Mouse (Mus musculus) heart, postnatal 14 days (tissue): ENCODE measurements at regions not wholly inside any gene's neighbourhood (a gene's known extent, or its start where the extent isn't known, plus 50 kb on each side); places are given as distances from the start of the nearest gene placed in this dataset.

Experiments used
- DNase-seq, 2 experiments: peaks; one replicate each; pipeline ENCODE4 v3.0.0; 2021 to 2022
- intact Hi-C: fragments of 180-260 bp; cut with DNase I; formaldehyde crosslinking; loops from one replicate; pipeline ENCODE4 v1.15.1; 2025

- DNase-seq, result peak; percentile 30 to 60
- intact Hi-C loops, result loop anchor here (2.0 to 5.0 kb wide), 3 partner anchors 1667 to 1812 kb away; no protein-coding TSS in a partner anchor
Measured at GRCm38 (mm10) chr17:81189996-81190395, 125.1 kb upstream of the Thumpd2 start.

- intact Hi-C loops, result no loop called here
- no peak for DNase-seq
Measured at GRCm38 (mm10) chr17:81185685-81186084, 120.8 kb upstream of the Thumpd2 start.

- intact Hi-C loops, result no loop called here
- DNase-seq, result no peak
Measured at GRCm38 (mm10) chr17:81180813-81181424, 116.0 kb upstream of the Thumpd2 start.

GRCm38 (mm10) chr17:81176306-81176705 is 111.4 kb upstream of the Thumpd2 start:
- intact Hi-C loops, result no loop called here
- no peak for DNase-seq

GRCm38 (mm10) chr17:81175877-81176276 is 111.0 kb upstream of the Thumpd2 start:
- intact Hi-C loops, result no loop called here
- no peak for DNase-seq

- no peak for DNase-seq
- intact Hi-C loops, result no loop called here
Measured at GRCm38 (mm10) chr17:81172943-81173342, 108.1 kb upstream of the Thumpd2 start.

GRCm38 (mm10) chr17:81169118-81169517 is 104.2 kb upstream of the Thumpd2 start:
- no peak for DNase-seq
- intact Hi-C loops, result no loop called here

GRCm38 (mm10) chr17:81150730-81151129 is 85.8 kb upstream of the Thumpd2 start:
- intact Hi-C loops, result no loop called here
- no peak for DNase-seq

GRCm38 (mm10) chr17:81134702-81135101 is 69.8 kb upstream of the Thumpd2 start:
- intact Hi-C loops, result no loop called here
- DNase-seq, result no peak

- peak in 1 of 2 experiments; percentile 4 for DNase-seq
- intact Hi-C loops, result no loop called here
Measured at GRCm38 (mm10) chr17:81133227-81133626, 68.3 kb upstream of the Thumpd2 start.
